Mouse (Mus musculus) lung, adult 2 months (tissue): ENCODE measurements around the gene Efhb. TPM values are rescaled to one million over a fixed set of nuclear protein-coding genes. Genes with fewer than 3 reads are reported as not detected.
A peak's percentile ranks its signal among the peaks of the same experiment; 100 is the strongest.

ENCODE experiments used
- DNase-seq: peaks from one replicate; pipeline ENCODE4 v3.0.0; 2022
- H3K4me1 ChIP-seq: fragments of 200-500 bp; 2 replicates; pipeline ENCODE4 v1.6.1; 2011; ENCODE audit warnings: low read length; ENCODE audit not compliant: control insufficient read depth, insufficient read depth
- H3K4me3 ChIP-seq: fragments of 200-500 bp; replicated peaks from 2 replicates; pipeline ENCODE3; 2011; ENCODE audit warnings: low read depth, mild to moderate bottlenecking, control low read depth, low read length; ENCODE audit errors: extremely low read depth
- CTCF ChIP-seq: fragments of 200-500 bp; IDR thresholded peaks from 2 replicates; pipeline ENCODE4 v1.5.1; 2011; ENCODE audit warnings: mild to moderate bottlenecking, low read length, control low read depth; ENCODE audit not compliant: insufficient read depth
- POLR2A ChIP-seq: fragments of 200-500 bp; IDR thresholded peaks from 2 replicates; pipeline ENCODE4 v1.6.1; 2011; ENCODE audit warnings: low read depth, mild to moderate bottlenecking, control low read depth, low read length, borderline replicate concordance; ENCODE audit errors: extremely low read depth
- WGBS: fragments of 180-500 bp; shearing (Covaris S2); methylation state at CpG from one replicate; pipeline ENCODE4 v1.1.7; 2018; 5-methylcytosine and 5-hydroxymethylcytosine counted together
- polyA plus RNA-seq: library from polyadenylated mRNA; depleted of rRNA; stranded (reverse); fragments of >200 nt; gene quantifications from 2 replicates; pipeline ENCODE4 v1.2.3, GENCODE M21; 2012; rRNA removed

The Efhb gene
- 0.53 and 1.0 TPM in 2 replicates for polyA plus RNA-seq

DNA sequence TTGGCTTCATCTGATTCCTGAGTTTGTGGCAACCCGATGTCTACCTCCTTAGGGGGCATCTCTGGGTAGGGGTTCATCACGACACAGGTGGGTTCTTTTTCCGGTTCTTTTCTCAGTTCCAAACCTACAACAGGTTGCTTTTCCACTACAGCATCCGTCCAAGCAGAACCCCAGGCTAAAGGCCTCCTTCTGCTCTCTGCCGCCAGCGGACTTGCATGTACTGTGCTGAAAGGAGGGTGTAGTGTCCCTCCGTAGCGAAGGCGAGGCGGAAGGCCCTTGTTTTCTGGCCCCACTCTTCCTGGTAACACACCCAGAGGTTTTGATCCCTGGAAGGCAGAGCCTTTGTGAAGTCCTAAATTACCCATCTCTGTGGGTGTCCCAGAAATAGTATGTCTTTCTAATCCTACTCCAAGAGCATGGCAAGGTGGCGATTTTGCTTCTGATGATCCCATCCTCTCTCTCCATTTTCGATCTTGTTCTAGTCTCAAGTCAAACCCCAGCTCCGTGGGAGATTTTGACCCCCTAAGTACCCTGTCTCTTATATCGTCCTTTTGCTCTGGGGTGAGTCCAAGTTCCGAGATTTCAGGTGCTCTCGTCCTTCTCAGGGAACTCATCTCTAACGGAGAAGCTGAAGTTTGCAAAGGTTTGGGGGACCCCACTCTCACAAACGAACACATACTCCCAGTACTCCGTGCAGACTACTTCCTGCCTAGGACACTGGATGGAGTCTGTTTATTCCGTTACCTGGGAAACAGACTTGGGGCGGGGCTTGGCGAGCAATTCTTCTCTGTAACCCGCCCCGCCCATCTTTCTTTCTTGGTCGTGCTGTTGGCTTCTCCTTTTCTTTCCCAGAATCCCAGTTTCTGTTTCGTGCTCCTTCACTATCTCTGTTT lies at the start of gene Efhb:
Gene Efhb, minus strand, starts transcription at position 719 of the 893 bp plus-strand sequence.
- 25% methylated on average over 26 of the region's 26 CpGs for WGBS
- peak; percentile 84 for DNase-seq
- Histone ChIP-seq H3K4me1 (peaks cover 2% of the 10 kb centered on the region; the same call in 1 of the 2 replicates), H3K4me3 (peak within 1 kb of the TSS; percentile 41)
- TF ChIP-seq POLR2A (no peak), CTCF (no peak)

GRCm38 (mm10) chr17:53512311-53512951 lies 49.3 kb upstream of the Efhb start:
- no peak overlapping the region for H3K4me3 ChIP-seq
- DNase-seq, result no peak
- WGBS, result 75% methylated on average over 2 of the region's 2 CpGs
- H3K4me1 ChIP-seq, result no peaks in the 10 kb centered on the region
- TF ChIP-seq POLR2A, result no peak
- TF ChIP-seq CTCF, result 0 out of 2 replicates have a peak, but pooled peaks have one; percentile 10

GRCm38 (mm10) chr17:53502966-53503365 lies 39.8 kb upstream of the Efhb start:
- DNase-seq, result no peak
- WGBS, result 92% methylated on average over 2 of the region's 2 CpGs
- H3K4me3 ChIP-seq, result no peak overlapping the region
- TF ChIP-seq POLR2A (no peak), CTCF (no peak)
- H3K4me1 ChIP-seq, result no peaks in the 10 kb centered on the region

DNA sequence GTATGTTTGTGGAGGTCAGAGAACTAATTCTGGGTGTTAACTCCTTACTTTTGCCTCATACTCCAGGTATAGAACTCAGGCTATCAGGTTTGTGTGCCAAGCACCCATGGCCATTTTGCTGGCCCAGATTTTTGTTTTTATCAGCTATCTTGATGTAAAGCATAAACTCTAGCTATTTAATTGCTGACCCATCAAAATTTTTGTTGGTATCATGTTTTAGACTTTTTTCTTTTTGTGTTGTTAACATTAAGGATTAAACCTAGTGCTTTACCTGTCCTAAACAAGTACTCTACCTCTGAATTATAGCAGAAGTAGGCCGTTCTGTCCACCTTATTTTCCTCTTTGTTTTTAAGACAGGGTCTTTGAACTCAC lies 25.9 kb upstream of the Efhb start:
- WGBS, result 89% methylated on average over 1 of the region's 1 CpGs
- Histone ChIP-seq H3K4me1 (peaks cover 10% of the 10 kb centered on the region), H3K4me3 (no peak overlapping the region)
- no peak for DNase-seq
- TF ChIP-seq CTCF, result no peak
- no peak for TF ChIP-seq POLR2A

DNA sequence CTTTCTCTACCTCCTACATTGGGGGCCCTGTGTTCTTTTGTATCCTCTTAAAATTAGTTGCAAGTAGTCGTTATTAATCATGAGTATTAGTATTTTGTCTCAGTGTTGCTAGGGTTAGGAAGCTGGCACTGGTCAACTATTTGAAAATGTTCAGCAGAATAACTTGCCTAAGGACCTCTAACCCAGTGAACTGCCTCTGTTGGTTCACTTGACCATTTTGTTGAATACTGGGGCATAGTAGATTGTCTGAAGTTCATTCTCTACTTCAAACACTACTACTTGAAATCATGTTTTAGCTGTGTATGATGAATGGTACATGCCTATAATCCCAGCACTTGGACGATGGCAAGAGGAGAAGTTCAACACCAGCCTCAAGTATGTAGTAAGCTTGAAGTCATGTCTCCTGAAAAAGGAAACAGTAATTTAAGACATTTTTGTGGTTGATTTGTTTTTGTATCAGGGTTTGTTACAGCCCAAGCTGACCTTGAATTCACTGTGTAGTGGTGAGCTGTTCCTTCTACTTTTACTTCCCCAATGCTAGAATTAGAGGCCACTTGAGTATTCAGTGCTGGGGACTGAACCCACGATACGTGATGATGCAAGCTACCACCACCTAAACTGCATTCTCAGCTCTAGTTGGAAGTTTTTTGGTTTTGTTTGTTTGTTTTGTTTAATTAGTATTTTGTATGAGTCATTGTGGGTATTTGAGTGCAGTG lies 25.3 kb upstream of the Efhb start:
- Histone ChIP-seq H3K4me3 (no peak overlapping the region), H3K4me1 (peaks cover 10% of the 10 kb centered on the region)
- no peak for DNase-seq
- TF ChIP-seq POLR2A (no peak), CTCF (no peak)
- 53% methylated on average over 4 of the region's 4 CpGs for WGBS

- H3K4me1 ChIP-seq, result peaks cover 5% of the 10 kb centered on the region; the same call in 1 of the 2 replicates
These were observed 17.3 kb upstream of the Efhb start for GRCm38 (mm10) chr17:53480433-53480832.

DNA sequence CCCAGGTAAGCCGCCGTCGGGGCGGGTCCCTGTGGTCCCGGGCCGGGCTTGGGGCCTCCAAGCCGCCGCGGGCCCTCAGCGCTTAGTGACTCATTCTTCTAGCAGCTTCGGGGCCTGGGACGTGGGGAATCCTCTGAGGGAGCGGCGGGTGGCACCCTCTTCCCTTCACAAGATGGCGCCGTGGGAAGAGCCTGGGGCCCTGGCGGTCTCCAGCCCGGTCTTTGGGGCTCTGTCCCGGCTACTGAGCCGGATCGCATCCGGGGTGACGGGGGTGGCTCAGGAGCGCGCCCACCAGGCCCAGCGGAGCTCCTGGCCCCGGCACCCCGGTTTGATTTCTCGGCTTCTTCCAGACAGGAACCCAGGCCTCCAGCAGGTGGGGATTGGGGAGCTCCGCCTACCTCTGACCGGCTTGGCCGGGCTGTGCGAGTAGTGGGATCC lies 16.5 kb upstream of the Efhb start:
- Histone ChIP-seq H3K4me1 (peaks cover 5% of the 10 kb centered on the region; the same call in 1 of the 2 replicates), H3K4me3 (peak overlapping the region; percentile 76)
- no peak for TF ChIP-seq POLR2A
- 1% methylated on average over 33 of the region's 33 CpGs for WGBS
- peak; percentile 64 for DNase-seq

More at GRCm38 (mm10) chr17:53480433-53480832, 17.3 kb upstream of the Efhb start:
- no peak for DNase-seq
- WGBS, result 28% methylated on average over 7 of the region's 7 CpGs
- H3K4me3 ChIP-seq, result no peak overlapping the region
- TF ChIP-seq CTCF (no peak), POLR2A (no peak)

- peak; percentile 99 for DNase-seq
- H3K4me3 ChIP-seq, result peak within 1 kb of the TSS; percentile 93
- TF ChIP-seq POLR2A (peak; percentile 86), CTCF (no peak)
- peaks cover 5% of the 10 kb centered on the region; the same call in 1 of the 2 replicates for H3K4me1 ChIP-seq
- under 1% methylated on average over 80 of the region's 82 CpGs for WGBS
These were observed 15.9 kb upstream of the Efhb start, which contains the start of gene Rab5a for GRCm38 (mm10) chr17:53478858-53479603. Gene Rab5a (plus strand): TSS chr17:53479234.
